Mouse (Mus musculus) liver, adult 2 months (tissue): Measurements from ENCODE around the gene Plpp1. TPM values are rescaled to one million over a fixed set of nuclear protein-coding genes. Genes with fewer than 3 reads are reported as not detected.

Experiments
- DNase-seq: peaks from one replicate; pipeline ENCODE4 v3.0.0-alpha.2; 2011; ENCODE audit warnings: low read depth, low spot score; ENCODE audit errors: extremely low read depth
- H3K27ac ChIP-seq: fragments of 200-500 bp; replicated peaks from 2 replicates; pipeline ENCODE4 v1.5.1; 2012; ENCODE audit warnings: low read depth, mild to moderate bottlenecking, control low read depth, inconsistent platforms, low read length; ENCODE audit not compliant: insufficient read depth
- H3K27me3 ChIP-seq: fragments of 200-500 bp; 2 replicates; pipeline ENCODE4 v1.6.1; 2012; ENCODE audit warnings: mild to moderate bottlenecking, moderate library complexity, low read length, inconsistent platforms; ENCODE audit not compliant: control insufficient read depth, insufficient read depth
- H3K36me3 ChIP-seq: fragments of 200-500 bp; 2 replicates; pipeline ENCODE4 v1.6.1; 2012; ENCODE audit warnings: low read length, inconsistent platforms; ENCODE audit not compliant: control insufficient read depth, insufficient read depth
- H3K4me1 ChIP-seq: fragments of 200-500 bp; 2 replicates; pipeline ENCODE4 v1.6.1; 2011; ENCODE audit warnings: low read length; ENCODE audit not compliant: control insufficient read depth, insufficient read depth
- H3K4me3 ChIP-seq: fragments of 200-500 bp; 2 replicates; pipeline ENCODE4 v1.5.1; 2011; ENCODE audit warnings: low read depth, mild to moderate bottlenecking, control low read depth, low read length, moderate library complexity; ENCODE audit not compliant: insufficient read depth
- H3K79me2 ChIP-seq: fragments of 200-500 bp; 2 replicates; pipeline ENCODE4 v1.6.1; 2012; ENCODE audit warnings: inconsistent platforms, mild to moderate bottlenecking, low read length, moderate library complexity; ENCODE audit not compliant: control insufficient read depth, insufficient read depth
- H3K9ac ChIP-seq: fragments of 200-500 bp; 2 replicates; pipeline ENCODE4 v1.6.1; 2012; ENCODE audit warnings: low read depth, mild to moderate bottlenecking, control low read depth, inconsistent platforms, low read length
- CTCF ChIP-seq: fragments of 200-500 bp; IDR thresholded peaks from 2 replicates; pipeline ENCODE4 v1.5.1; 2011; ENCODE audit warnings: low read depth, low read length, control low read depth
- POLR2A ChIP-seq: fragments of 200-500 bp; IDR thresholded peaks from 2 replicates; pipeline ENCODE4 v1.6.1; 2011; ENCODE audit warnings: low read length, control low read depth; ENCODE audit not compliant: insufficient read depth; ENCODE audit errors: extremely low read depth
- WGBS: fragments of 180-500 bp; shearing (Covaris S2); methylation state at CpG from one replicate; pipeline ENCODE4 v1.1.7; 2018; 5-methylcytosine and 5-hydroxymethylcytosine counted together
- polyA plus RNA-seq: library from polyadenylated mRNA; depleted of rRNA; stranded (reverse); fragments of >200 nt; gene quantifications from 2 replicates; pipeline ENCODE4 v1.2.3, GENCODE M21; 2012
- total RNA-seq: library from RNA; depleted of rRNA; stranded (reverse); fragments of >200 nt; gene quantifications from 2 replicates; pipeline ENCODE4 v1.2.3, GENCODE M21; 2014

Plpp1 gene
- total and polyA plus RNA-seq, 2 experiments: 13.4 to 24.3 TPM

DNA sequence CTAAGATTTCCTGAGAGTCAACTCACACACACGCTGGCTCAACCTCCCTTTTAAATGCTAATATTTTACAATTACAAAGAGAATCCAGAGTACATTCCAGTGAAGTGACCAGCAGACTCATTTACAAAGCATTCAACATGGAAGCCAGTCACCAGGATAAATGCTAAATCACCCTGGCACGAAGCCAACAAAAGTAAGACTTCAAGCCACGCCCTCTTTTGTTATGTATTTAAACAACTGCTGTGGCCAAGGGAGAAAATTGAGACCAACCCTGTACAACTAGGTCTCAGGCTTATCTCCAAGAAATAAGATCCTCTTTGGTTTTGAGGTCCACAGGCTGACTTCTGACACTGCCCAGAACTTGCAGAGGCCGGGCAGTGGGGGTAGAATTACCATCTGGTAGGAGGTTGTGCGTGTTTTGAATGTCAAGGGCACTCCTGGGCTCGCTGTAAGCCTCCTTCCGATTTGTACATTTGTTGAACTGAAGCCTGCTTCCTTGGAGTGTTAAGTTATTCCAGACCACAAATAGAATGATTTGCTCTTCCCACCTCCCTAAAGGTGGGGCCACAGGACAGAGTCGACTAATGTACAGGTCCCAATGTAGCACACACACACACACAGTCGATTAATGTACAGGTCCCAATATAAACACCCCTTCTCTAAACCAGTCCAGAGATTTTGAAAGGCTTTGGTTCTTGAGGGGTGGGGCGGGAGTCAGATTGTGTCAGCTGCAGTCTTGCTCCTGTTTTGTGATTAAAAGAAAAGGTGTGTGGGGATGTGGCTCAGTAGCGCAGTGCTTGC is 29.9 kb upstream of the Plpp1 start:
- Histone ChIP-seq H3K79me2 (no peaks in the 10 kb centered on the region), H3K9ac (no peak overlapping the region), H3K4me1 (peaks cover 4% of the 10 kb centered on the region; the same call in 1 of the 2 replicates), H3K36me3 (no peaks in the 10 kb centered on the region), H3K4me3 (no peak overlapping the region), H3K27ac (peak overlapping the region; percentile 5), H3K27me3 (no peaks in the 10 kb centered on the region)
- no peak for DNase-seq
- 67% methylated on average over 11 of the region's 11 CpGs for WGBS
- no peak for TF ChIP-seq CTCF
- TF ChIP-seq POLR2A: no peak

DNA sequence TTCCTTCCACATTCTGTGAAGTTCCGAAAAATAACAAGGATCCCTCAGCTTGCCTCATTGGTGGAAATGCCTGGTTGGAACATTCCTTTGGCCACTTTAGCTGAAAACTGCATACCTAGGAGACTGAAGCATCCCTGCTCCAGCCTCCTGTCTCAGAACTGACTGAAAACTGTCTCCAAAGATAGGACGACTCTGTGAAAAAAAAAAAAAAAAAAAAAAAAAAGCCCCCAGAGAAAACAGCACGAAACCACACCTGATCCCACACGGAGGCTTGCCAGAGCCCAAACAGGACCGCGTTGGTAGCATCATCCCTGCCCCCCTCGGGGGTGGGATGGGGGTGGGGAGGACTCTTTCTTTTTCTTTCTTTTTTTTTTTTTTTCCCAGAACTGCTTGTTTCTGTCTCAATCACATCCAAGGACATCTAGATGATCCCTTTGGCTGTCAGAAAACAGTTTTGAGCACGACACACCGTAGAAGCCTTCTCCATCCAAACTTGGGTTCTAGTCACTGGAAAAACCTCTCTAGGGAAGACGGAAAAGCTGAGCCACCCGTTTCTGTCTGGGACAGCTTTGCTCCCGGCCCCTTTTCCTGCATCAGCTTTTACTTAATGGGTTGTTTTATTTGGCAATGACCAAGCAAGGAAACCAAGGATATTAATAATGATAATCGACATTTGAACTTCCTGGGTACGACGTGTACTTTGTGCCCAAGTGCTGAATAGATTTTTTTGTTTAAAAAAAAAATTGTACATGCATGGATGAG is 29.0 kb upstream of the Plpp1 start:
- H3K27me3 ChIP-seq: no peaks in the 10 kb centered on the region
- H3K9ac ChIP-seq: no peak overlapping the region
- TF ChIP-seq POLR2A (no peak), CTCF (no peak)
- DNase-seq: no peak
- H3K4me1 ChIP-seq: peaks cover 2% of the 10 kb centered on the region; the same call in 1 of the 2 replicates
- H3K36me3 ChIP-seq: no peaks in the 10 kb centered on the region
- no peaks in the 10 kb centered on the region for H3K79me2 ChIP-seq
- 49% methylated on average over 15 of the region's 15 CpGs for WGBS
- no peak overlapping the region for H3K4me3 ChIP-seq
- H3K27ac ChIP-seq: peak overlapping the region; percentile 5

DNA sequence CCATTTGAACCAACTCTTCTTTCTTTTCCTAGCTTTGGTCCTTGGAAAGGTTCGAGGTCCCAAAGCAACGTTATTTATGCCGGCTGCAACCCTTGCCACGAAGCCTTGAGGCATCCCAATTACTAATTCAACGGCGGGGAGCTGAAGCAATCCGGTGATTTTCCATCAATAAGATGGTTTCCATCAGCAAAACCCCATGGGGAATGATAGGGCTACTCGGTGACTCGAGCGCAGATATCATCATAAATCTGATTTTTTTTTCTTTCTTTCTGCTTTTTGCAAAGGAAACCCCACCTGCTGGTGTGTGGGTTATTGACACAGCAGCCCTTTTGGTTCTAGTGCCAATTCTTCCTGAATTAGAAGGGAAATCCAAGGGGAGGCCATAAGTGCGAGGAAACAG is 28.3 kb upstream of the Plpp1 start:
- no peaks in the 10 kb centered on the region for H3K79me2 ChIP-seq

DNA sequence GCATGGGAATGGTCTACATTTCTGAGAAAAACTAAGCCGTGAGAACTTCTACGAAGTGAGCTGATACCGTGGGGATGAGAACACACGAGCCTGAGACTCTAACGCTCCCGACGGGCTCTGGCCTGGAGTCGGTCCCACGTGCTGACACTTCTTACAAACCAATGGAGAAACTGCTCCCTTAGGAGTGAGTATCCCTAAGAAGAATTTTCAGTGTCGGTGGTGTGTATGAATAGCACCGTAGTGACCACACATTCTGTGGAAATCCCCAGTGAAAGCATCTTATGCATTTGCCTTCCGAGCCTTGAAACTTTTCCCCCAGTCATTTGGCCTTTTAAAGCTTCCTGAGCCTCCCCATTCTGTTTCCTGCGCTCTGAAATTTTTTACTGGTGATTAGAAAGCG is 27.7 kb upstream of the Plpp1 start:
- H3K36me3 ChIP-seq: no peaks in the 10 kb centered on the region
- DNase-seq: no peak
- no peaks in the 10 kb centered on the region for H3K27me3 ChIP-seq
- WGBS: 65% methylated on average over 14 of the region's 14 CpGs
- H3K79me2 ChIP-seq: no peaks in the 10 kb centered on the region
- H3K4me3 ChIP-seq: no peak overlapping the region
- H3K27ac ChIP-seq: peak overlapping the region; percentile 34; the same call in 1 of the 2 replicates
- H3K4me1 ChIP-seq: peaks cover 2% of the 10 kb centered on the region; the same call in 1 of the 2 replicates
- TF ChIP-seq POLR2A: no peak
- no peak for TF ChIP-seq CTCF
- H3K9ac ChIP-seq: no peak overlapping the region

More for the DNA sequence above, 28.3 kb upstream of the Plpp1 start:
- Histone ChIP-seq H3K27me3 (no peaks in the 10 kb centered on the region), H3K27ac (peak overlapping the region; percentile 88), H3K4me1 (peaks cover 2% of the 10 kb centered on the region; the same call in 1 of the 2 replicates), H3K9ac (no peak overlapping the region), H3K36me3 (no peaks in the 10 kb centered on the region), H3K4me3 (no peak overlapping the region)
- no peak for TF ChIP-seq POLR2A
- no peak for TF ChIP-seq CTCF
- WGBS: 70% methylated on average over 11 of the region's 11 CpGs
- no peak for DNase-seq

DNA sequence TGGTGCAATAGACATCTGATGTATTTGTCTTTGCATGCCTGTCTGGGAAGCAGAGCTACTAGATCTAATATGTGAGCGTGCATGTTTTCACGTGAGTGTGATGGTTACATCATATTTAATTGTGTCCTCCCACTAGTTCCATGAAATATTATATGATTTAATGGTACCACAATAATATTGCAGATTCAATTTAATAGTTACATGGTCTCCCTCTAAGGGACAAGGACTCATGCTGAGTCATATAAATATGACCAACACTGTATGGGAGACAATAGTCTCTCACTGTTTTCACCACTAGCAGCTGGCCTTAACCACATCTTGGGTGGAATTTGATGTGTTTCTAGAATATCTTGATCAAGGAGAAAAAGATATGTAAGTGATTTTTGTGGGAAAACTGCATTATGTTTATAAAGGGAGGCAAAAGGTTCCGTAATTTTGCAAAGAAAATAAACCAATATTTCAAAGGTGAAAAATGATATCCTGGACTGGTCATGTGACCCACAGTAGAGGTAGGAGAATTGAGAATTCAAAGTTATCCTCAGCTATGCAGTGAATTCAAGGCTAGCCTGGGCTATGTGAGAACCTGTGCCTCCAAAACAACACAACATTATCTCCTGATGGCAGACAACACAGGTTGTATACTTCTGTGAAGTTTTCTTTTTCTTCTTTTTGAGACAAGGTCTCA is 26.5 kb upstream of the Plpp1 start:
- Histone ChIP-seq H3K4me1 (peaks cover 2% of the 10 kb centered on the region; the same call in 1 of the 2 replicates), H3K36me3 (no peaks in the 10 kb centered on the region), H3K27ac (no peak overlapping the region), H3K79me2 (no peaks in the 10 kb centered on the region), H3K4me3 (no peak overlapping the region), H3K9ac (no peak overlapping the region), H3K27me3 (no peaks in the 10 kb centered on the region)
- TF ChIP-seq CTCF (no peak), POLR2A (no peak)
- WGBS: 95% methylated on average over 3 of the region's 3 CpGs
- no peak for DNase-seq
